Mouse (Mus musculus): ENCODE measurements around the gene Dpp8. TPM values are rescaled to one million over a fixed set of nuclear protein-coding genes. Genes with fewer than 3 reads are reported as not detected.
A peak's percentile ranks its signal among the peaks of the same experiment; 100 is the strongest.
"Not testable (repeated sequence)": the region's sequence is repeated elsewhere in the genome, so short reads cannot be mapped to it uniquely, and the experiment has no call there.

The Dpp8 gene
- polyA plus RNA-seq, 1 experiment from 2014 or later = 30.4 TPM

DNA sequence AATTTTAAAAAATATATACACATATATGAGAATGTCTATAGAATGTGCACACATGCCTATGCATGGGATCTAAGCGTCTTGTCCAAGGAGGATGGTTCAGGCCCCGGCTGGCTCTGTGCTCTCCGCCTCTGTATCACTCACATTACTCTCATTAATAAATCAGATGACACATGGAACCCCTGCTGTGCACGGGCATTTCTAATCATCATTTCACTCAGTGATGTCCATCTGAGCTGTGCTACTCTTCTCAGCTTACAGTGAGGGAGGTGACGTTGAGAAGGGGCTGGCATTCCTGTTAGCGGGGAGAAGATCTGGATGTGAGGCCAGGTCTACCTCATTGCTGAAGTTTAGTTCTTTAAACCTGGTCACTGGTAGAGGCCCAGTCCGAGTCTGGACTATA, 5.0 kb upstream of the Dpp8 start:
- Histone ChIP-seq H3K4me3 (ENCODE audit: low read depth, low read length) (no peak overlapping the region), H3K36me3 (replicated peaks; ENCODE audit: control insufficient read depth, insufficient read depth, low read depth, low read length) (no peaks in the 10 kb centered on the region), H3K4me2 (ENCODE audit: low read depth, low read length) (no peak overlapping the region), H3K4me1 (ENCODE audit: control insufficient read depth, insufficient read depth, low read length) (no peaks in the 10 kb centered on the region), H3K9me3 (replicated peaks; ENCODE audit: control insufficient read depth, low read length) (no peaks in the 10 kb centered on the region), H3K9ac (replicated peaks; ENCODE audit: low read length) (no peak overlapping the region), H3K27ac (replicated peaks; ENCODE audit: low read depth, low read length) (no peak overlapping the region), H3K27me3 (ENCODE audit: control insufficient read depth, insufficient read depth, low read length) (no peaks in the 10 kb centered on the region)
- 84% methylated on average over 7 of the region's 7 CpGs for WGBS
- DNase-seq (ENCODE audit: low spot score) (no peak), ATAC-seq (replicated peaks; ENCODE audit: insufficient number of reproducible peaks, low FRiP score, low TSS enrichment, low read depth) (no peak)

- Histone ChIP-seq H3K36me3 (replicated peaks; ENCODE audit: control insufficient read depth, insufficient read depth, low read depth, low read length) (no peaks in the 10 kb centered on the region), H3K27me3 (ENCODE audit: control insufficient read depth, insufficient read depth, low read length) (no peaks in the 10 kb centered on the region), H3K4me3 (ENCODE audit: low read depth, low read length) (no peak overlapping the region), H3K4me1 (ENCODE audit: control insufficient read depth, insufficient read depth, low read length) (no peaks in the 10 kb centered on the region), H3K4me2 (ENCODE audit: low read depth, low read length) (no peak overlapping the region), H3K9ac (replicated peaks; ENCODE audit: low read length) (no peak overlapping the region), H3K9me3 (replicated peaks; ENCODE audit: control insufficient read depth, low read length) (no peaks in the 10 kb centered on the region), H3K27ac (replicated peaks; ENCODE audit: low read depth, low read length) (no peak overlapping the region)
- WGBS = 80% methylated on average over 5 of the region's 5 CpGs
- DNase-seq (ENCODE audit: low spot score) (no peak), ATAC-seq (replicated peaks; ENCODE audit: insufficient number of reproducible peaks, low FRiP score, low TSS enrichment, low read depth) (no peak)
Observed at GRCm38 (mm10) chr9:65028313-65028712, 3.9 kb upstream of the Dpp8 start.

DNA sequence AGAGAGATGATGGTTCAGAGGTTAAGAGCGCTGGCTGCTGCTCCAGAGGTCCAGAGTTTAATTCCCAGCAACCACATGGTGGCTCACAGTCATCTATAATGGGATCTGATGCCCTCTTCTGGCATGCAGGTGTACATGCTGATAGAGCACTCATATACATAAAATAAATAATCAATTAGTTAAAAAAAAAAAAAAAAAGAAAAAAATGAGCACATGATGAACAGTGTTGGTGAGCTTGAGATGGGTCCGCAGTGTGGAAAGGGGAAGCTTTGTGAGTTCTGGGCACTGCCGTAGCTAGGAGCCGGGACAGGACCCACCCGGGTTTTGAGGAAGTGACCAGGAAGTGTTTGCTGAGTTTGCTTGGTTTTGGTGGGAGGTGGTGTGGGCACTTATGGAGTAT, 859 bp upstream of the Dpp8 start:
- H3K9ac ChIP-seq (replicated peaks; ENCODE audit: low read length); H3K27me3 ChIP-seq (ENCODE audit: control insufficient read depth, insufficient read depth, low read length); H3K4me2 ChIP-seq (ENCODE audit: low read depth, low read length); H3K4me3 ChIP-seq (ENCODE audit: low read depth, low read length); H3K27ac ChIP-seq (replicated peaks; ENCODE audit: low read depth, low read length); ATAC-seq (replicated peaks; ENCODE audit: insufficient number of reproducible peaks, low FRiP score, low TSS enrichment, low read depth); H3K4me1 ChIP-seq (ENCODE audit: control insufficient read depth, insufficient read depth, low read length); H3K9me3 ChIP-seq (replicated peaks; ENCODE audit: control insufficient read depth, low read length); DNase-seq (ENCODE audit: low spot score); H3K36me3 ChIP-seq (replicated peaks; ENCODE audit: control insufficient read depth, insufficient read depth, low read depth, low read length): not testable (repeated sequence)
- WGBS = 74% methylated on average over 5 of the region's 5 CpGs

GRCm38 (mm10) chr9:65031894-65032268, 333 bp upstream of the Dpp8 start:
- ATAC-seq (replicated peaks; ENCODE audit: insufficient number of reproducible peaks, low FRiP score, low TSS enrichment, low read depth) = no peak
- WGBS = 34% methylated on average over 4 of the region's 4 CpGs
- Histone ChIP-seq H3K27me3 (ENCODE audit: control insufficient read depth, insufficient read depth, low read length) (no peaks in the 10 kb centered on the region), H3K4me3 (ENCODE audit: low read depth, low read length) (peak overlapping the region; percentile 99; the same call in 1 of the 2 replicates), H3K9me3 (replicated peaks; ENCODE audit: control insufficient read depth, low read length) (no peaks in the 10 kb centered on the region), H3K4me1 (ENCODE audit: control insufficient read depth, insufficient read depth, low read length) (no peaks in the 10 kb centered on the region), H3K36me3 (replicated peaks; ENCODE audit: control insufficient read depth, insufficient read depth, low read depth, low read length) (no peaks in the 10 kb centered on the region), H3K4me2 (ENCODE audit: low read depth, low read length) (no peak overlapping the region), H3K27ac (replicated peaks; ENCODE audit: low read depth, low read length) (no peak overlapping the region), H3K9ac (replicated peaks; ENCODE audit: low read length) (no peak overlapping the region)
- no peak for DNase-seq (ENCODE audit: low spot score)

- Histone ChIP-seq H3K4me3 (ENCODE audit: low read depth, low read length) (no peak overlapping the region), H3K27me3 (ENCODE audit: control insufficient read depth, insufficient read depth, low read length) (no peaks in the 10 kb centered on the region), H3K4me1 (ENCODE audit: control insufficient read depth, insufficient read depth, low read length) (no peaks in the 10 kb centered on the region), H3K36me3 (replicated peaks; ENCODE audit: control insufficient read depth, insufficient read depth, low read depth, low read length) (peaks cover 6% of the 10 kb centered on the region), H3K9me3 (replicated peaks; ENCODE audit: control insufficient read depth, low read length) (no peaks in the 10 kb centered on the region), H3K4me2 (ENCODE audit: low read depth, low read length) (no peak overlapping the region), H3K27ac (replicated peaks; ENCODE audit: low read depth, low read length) (no peak overlapping the region), H3K9ac (replicated peaks; ENCODE audit: low read length) (no peak overlapping the region)
- ATAC-seq (replicated peaks; ENCODE audit: insufficient number of reproducible peaks, low FRiP score, low TSS enrichment, low read depth) (no peak), DNase-seq (ENCODE audit: low spot score) (no peak)
- 100% methylated on average over 1 of the region's 1 CpGs for WGBS
Observed at GRCm38 (mm10) chr9:65036456-65036855, 4.2 kb downstream of the Dpp8 start.

DNA sequence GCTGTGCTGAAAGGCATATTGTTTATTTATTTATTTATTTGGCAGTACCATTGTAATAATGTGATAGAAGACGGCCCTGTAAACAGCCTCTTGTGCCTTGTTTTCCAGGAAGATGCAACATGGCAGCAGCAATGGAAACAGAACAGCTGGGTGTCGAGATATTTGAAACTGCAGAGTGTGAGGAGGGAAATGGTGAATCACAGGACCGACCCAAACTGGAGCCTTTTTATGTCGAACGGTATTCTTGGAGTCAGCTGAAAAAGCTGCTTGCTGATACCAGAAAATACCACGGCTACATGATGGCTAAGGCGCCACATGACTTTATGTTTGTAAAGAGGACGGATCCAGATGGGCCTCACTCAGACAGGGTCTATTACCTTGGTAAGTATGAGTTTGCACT, 4.6 kb downstream of the Dpp8 start:
- DNase-seq (ENCODE audit: low spot score) (no peak), ATAC-seq (replicated peaks; ENCODE audit: insufficient number of reproducible peaks, low FRiP score, low TSS enrichment, low read depth) (no peak)
- Histone ChIP-seq H3K27ac (replicated peaks; ENCODE audit: low read depth, low read length) (no peak overlapping the region), H3K36me3 (replicated peaks; ENCODE audit: control insufficient read depth, insufficient read depth, low read depth, low read length) (peaks cover 6% of the 10 kb centered on the region), H3K9ac (replicated peaks; ENCODE audit: low read length) (no peak overlapping the region), H3K27me3 (ENCODE audit: control insufficient read depth, insufficient read depth, low read length) (no peaks in the 10 kb centered on the region), H3K9me3 (replicated peaks; ENCODE audit: control insufficient read depth, low read length) (no peaks in the 10 kb centered on the region), H3K4me2 (ENCODE audit: low read depth, low read length) (no peak overlapping the region), H3K4me3 (ENCODE audit: low read depth, low read length) (no peak overlapping the region), H3K4me1 (ENCODE audit: control insufficient read depth, insufficient read depth, low read length) (no peaks in the 10 kb centered on the region)
- WGBS = 89% methylated on average over 8 of the region's 8 CpGs

DNA sequence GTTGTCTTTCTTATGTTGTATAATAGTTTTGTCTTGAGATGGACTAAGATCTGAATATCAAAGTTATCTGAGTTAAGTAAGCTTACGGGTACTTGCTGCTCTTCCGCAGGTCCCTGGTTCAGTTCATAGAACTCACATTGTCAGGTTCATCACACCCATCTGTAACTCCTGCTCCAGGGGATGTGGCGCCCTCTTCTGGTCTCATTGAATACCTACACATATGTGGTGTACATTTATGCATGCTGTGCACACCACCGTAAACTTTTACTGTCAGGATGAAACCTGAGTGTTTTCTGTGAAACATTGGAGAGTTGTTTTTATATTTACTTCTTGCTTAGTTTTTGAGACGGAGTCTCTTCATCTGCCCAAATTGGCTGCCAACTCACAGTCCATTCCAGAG, 9.2 kb downstream of the Dpp8 start:
- ATAC-seq (replicated peaks; ENCODE audit: insufficient number of reproducible peaks, low FRiP score, low TSS enrichment, low read depth) (no peak), DNase-seq (ENCODE audit: low spot score) (no peak)
- Histone ChIP-seq H3K9ac (replicated peaks; ENCODE audit: low read length) (no peak overlapping the region), H3K4me1 (ENCODE audit: control insufficient read depth, insufficient read depth, low read length) (no peaks in the 10 kb centered on the region), H3K9me3 (replicated peaks; ENCODE audit: control insufficient read depth, low read length) (no peaks in the 10 kb centered on the region), H3K27me3 (ENCODE audit: control insufficient read depth, insufficient read depth, low read length) (no peaks in the 10 kb centered on the region), H3K36me3 (replicated peaks; ENCODE audit: control insufficient read depth, insufficient read depth, low read depth, low read length) (peaks cover 13% of the 10 kb centered on the region), H3K4me3 (ENCODE audit: low read depth, low read length) (no peak overlapping the region), H3K27ac (replicated peaks; ENCODE audit: low read depth, low read length) (no peak overlapping the region), H3K4me2 (ENCODE audit: low read depth, low read length) (no peak overlapping the region)
- WGBS = 95% methylated on average over 5 of the region's 5 CpGs

- Histone ChIP-seq H3K9ac (replicated peaks; ENCODE audit: low read length) (no peak overlapping the region), H3K27ac (replicated peaks; ENCODE audit: low read depth, low read length) (no peak overlapping the region), H3K4me3 (ENCODE audit: low read depth, low read length) (no peak overlapping the region), H3K27me3 (ENCODE audit: control insufficient read depth, insufficient read depth, low read length) (no peaks in the 10 kb centered on the region), H3K36me3 (replicated peaks; ENCODE audit: control insufficient read depth, insufficient read depth, low read depth, low read length) (peaks cover 8% of the 10 kb centered on the region), H3K4me1 (ENCODE audit: control insufficient read depth, insufficient read depth, low read length) (no peaks in the 10 kb centered on the region), H3K4me2 (ENCODE audit: low read depth, low read length) (no peak overlapping the region), H3K9me3 (replicated peaks; ENCODE audit: control insufficient read depth, low read length) (no peaks in the 10 kb centered on the region)
- ATAC-seq (replicated peaks; ENCODE audit: insufficient number of reproducible peaks, low FRiP score, low TSS enrichment, low read depth) (no peak), DNase-seq (ENCODE audit: low spot score) (no peak)
- 96% methylated on average over 1 of the region's 1 CpGs for WGBS
Observed at GRCm38 (mm10) chr9:65046993-65047392, 14.8 kb downstream of the Dpp8 start.

All from embryonic facial prominence, embryonic 11.5 days (tissue).